34 mouse cellular contexts compared by ENCODE assay signal in the genomic region with DNA sequence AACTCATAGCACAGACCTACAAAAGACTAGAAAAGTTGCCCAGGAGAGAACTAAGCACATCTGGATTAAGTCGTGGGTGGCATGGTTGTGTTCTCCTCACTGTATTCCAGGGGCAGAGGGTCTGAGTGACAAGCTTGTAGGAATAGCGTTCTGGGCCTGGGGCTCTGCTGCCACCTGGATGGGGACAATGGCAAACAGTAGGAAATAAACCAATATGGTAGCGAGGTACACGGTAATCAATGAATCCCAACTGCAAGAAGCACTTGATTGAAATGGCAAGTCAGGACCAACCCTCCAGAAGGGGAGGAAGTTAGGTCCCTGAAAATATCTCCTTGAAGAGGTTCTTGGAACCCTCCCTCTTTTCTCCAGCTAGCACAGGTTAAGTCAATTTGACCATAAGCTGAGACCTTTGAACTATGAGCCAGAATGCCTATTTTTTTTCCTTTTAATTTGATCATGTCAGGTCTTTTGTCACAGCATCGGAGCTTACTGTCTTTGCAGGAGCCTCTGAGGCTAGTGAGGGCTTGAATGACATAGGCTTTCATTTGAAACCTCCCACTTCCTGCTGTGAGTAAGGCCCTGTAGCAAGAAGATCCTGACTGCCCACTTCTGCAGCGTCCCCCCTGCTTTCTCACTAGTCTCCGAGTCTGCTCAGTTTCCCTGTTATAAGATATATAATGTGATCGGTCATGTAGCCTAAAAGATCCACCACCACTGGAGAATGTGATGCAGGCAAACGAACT.
DNase-seq lines count a peak whose midpoint lies in the region; TF ChIP-seq lines count a peak whose summit lies in the region.
"Had no signal": no experiment of that assay in that cellular context is flagged by ENCODE, and none has a peak within 500 bp of the region (broad histone marks: within the 10 kb centered on the region; RNA-seq: fewer than 3 reads in every experiment).

No protein-coding gene starts in this region.

- no peak overlapping the region for H3K4me3 ChIP-seq in layer of hippocampus, adult 2 months
- no peak overlapping the region for H3K4me3 ChIP-seq in cortical plate, adult 2 months (ENCODE audit: insufficient read depth, low read length)
- H3K4me3 ChIP-seq: embryonic facial prominence, embryonic 13.5 days; forebrain, embryonic 10.5 days; forebrain, embryonic 15.5 days; heart, embryonic 10.5 days; heart, embryonic 15.5 days; hindbrain, embryonic 12.5 days; intestine, embryonic 15.5 days; myocyte; neural tube, embryonic 12.5 days had no signal

- peak overlapping the region; percentile 92 for H3K27ac ChIP-seq in layer of hippocampus, adult 2 months
- peak overlapping the region; percentile 55 for H3K27ac ChIP-seq in cortical plate, adult 2 months (ENCODE audit: insufficient read depth, low read length)
- H3K27ac ChIP-seq: embryonic facial prominence, embryonic 13.5 days; forebrain, embryonic 10.5 days; heart, embryonic 10.5 days; heart, embryonic 15.5 days; hindbrain, embryonic 12.5 days; hindbrain, postnatal 0 days; intestine, embryonic 15.5 days; liver, embryonic 14.5 days; macrophage; neural tube, embryonic 12.5 days; stomach, postnatal 0 days had no signal

- H3K4me1 ChIP-seq in cortical plate, adult 2 months (ENCODE audit: control insufficient read depth, insufficient read depth, low read length): peaks cover 8% of the 10 kb centered on the region
- H3K4me1 ChIP-seq: hindbrain, embryonic 12.5 days; intestine, embryonic 15.5 days; neural tube, embryonic 12.5 days had no signal

- no peak for DNase-seq in layer of hippocampus, adult 2 months (ENCODE audit: low spot score in 2 of 2)
- DNase-seq in layer of hippocampus, postnatal 36 days: no peak
- DNase-seq in thymus, postnatal 14 days: peak; percentile 13
- no peak for DNase-seq in thymus, adult 18-20 months
- no peak for DNase-seq in embryo, embryonic 9.5 days (ENCODE audit: extremely low spot score)
- no peak for DNase-seq in gastrocnemius, postnatal 14 days
- DNase-seq: adrenal gland, adult 8-10 months; B cell, adult 2 months; cerebellum, adult 11 months; cerebellum, adult 9-10 months; cerebellum, postnatal 36 days; embryo, embryonic 11 days; heart, postnatal 36 days; kidney, adult 8-10 months; kidney, postnatal 10 days; layer of hippocampus, adult 9-11 months; liver; lung, adult 2 months; lung, postnatal 10 days; right cerebral cortex, postnatal 4 days had no signal

- TF ChIP-seq CTCF in layer of hippocampus, adult 2 months (conservative IDR thresholded peaks at IDR 0.05): 0 out of 2 replicates have a peak, but pooled peaks have one; percentile 11
- TF ChIP-seq CTCF in cortical plate, adult 2 months (IDR thresholded peaks at IDR 0.05; ENCODE audit: extremely low read depth, insufficient read depth, low read length): no peak

- no peak for TF ChIP-seq POLR2A in cortical plate, adult 2 months (IDR thresholded peaks at IDR 0.05; ENCODE audit: extremely low read depth, insufficient read depth, low read length)

- intact Hi-C loops in gastrocnemius, postnatal 14 days (cut with DNase I; ENCODE audit: low total_unique reads): no loop called here
